Mouse (Mus musculus) cerebral cortex, adult 2 months (tissue): ENCODE measurements around the gene Ndufc2.

Experiments used
- WGBS: fragments of 180-500 bp; shearing (Covaris S2); methylation state at CpG from one replicate; pipeline ENCODE4 v1.1.7; 2018; 5-methylcytosine and 5-hydroxymethylcytosine counted together

The Ndufc2 gene

DNA sequence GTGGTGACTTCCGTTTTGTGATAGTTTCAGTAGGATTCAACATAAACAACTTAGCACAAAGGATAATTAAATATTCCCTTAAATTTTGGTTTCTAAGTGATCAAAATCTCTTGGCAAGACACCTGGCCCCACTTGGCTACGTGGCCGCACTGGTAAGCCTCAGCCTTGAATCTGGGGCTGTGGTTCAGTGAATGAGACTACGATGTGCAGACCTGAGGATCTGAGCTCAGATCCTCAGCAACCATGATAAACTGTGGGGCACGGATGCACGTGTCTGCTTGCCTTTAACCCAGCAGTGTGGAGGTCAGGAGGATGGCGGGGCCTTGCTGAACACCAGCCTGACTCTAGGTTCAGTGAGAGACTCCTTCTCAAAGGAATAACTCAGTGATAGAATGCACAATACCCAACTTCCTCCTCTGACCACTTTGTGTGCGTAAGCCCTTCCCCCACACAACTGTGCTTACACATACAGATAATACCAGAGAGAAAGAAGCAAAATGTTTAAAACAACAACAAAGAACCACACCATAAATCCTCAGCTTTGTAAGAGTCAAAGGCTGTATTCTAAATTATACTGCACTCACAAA is 12.1 kb upstream of the Ndufc2 start:
- 77% methylated on average over 8 of the region's 8 CpGs for WGBS

DNA sequence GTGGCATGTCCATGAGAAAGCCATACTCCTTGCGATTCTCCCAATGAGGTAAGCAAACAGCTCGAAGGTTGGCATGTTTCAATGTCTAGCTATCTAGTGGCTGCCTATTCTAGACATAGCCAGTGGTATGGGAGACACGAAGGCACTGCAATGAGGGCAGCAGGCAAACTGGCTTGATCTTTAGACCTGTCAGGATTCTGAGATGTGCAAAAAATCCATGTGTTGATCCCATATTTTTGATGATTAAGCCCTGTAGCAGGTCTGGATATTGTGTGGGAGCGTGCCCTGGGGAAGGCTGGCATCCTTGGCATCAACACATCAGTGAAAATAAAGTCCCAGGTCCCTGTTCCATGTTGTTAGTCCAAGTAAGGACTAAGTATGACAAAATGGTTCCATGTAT is 11.3 kb upstream of the Ndufc2 start:
- 93% methylated on average over 4 of the region's 4 CpGs for WGBS

DNA sequence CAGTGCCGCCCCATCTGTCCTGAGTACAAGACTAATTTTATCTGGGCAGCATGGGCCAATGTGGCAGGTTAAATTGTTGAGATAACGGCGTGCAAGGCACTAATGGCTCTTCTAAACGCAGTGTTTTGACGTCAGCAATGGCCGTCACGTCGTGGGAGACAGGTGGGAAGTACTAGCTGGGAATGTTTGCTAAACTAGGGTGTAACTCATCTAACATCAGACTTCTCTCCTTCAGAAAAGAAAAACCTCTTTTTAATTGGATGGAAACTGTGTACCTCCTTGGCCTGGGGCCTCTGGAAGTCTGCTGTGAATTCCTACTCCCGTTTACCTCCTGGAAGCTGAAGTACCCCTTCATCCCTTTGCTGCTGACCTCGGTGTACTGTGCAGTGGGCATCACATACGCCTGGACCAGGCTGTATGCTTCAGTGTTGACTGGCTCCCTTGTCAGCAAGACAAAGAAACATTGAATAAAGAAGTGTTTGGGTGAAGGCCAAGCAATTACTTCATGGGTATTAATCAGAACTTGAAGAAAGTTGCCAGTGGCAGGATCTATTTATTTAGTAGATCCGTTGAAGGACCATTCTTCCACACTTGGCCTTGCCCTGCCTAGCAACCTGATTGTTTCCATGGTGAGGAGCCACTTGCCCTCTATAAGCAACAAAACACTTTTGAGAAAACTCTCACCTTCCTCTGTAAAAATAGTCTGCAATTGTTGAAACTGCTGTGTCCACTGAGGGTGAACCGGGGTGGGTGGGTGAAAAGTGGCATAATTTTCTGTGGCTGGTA is 8.3 kb upstream of the Ndufc2 start:
- 63% methylated on average over 13 of the region's 13 CpGs for WGBS

DNA sequence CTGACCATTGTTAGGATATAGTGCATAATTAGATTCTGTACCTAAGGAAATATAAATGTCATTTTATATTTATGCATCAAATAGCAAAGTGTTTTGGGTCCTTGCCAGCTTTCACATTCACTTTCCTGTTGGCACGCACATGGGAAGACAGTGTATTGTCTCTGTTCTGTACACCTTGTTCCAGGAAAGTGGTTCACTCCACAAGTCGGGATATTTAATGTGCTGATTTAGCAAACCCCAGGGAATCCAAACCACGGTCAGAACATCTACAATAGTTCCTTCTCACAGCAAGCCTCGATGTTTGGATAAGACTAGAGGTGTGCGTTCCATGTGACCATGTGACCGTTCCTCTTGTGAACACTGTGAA is 7.7 kb upstream of the Ndufc2 start:
- whole genome bisulfite sequencing = 61% methylated on average over 6 of the region's 6 CpGs

DNA sequence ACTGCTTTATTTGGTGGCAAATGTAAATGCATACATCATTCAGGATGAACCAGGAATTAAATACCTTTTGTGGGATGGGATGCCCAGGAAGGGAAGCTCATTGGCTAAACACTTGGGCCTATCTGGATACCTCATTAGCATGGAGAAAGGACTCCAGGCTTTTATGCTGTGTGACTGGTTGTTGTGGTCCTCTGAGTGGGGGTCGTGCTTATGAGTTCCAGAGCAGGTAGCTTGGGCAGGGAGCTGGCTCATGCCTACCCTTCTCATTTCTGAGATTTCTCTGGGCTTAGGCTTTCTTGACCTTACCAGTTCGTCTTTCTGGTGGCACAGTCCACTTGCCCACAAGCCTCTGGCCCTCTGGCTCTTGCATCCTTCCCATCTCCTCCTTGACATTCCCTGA is 5.4 kb upstream of the Ndufc2 start:
- 79% methylated on average over 2 of the region's 2 CpGs for WGBS

DNA sequence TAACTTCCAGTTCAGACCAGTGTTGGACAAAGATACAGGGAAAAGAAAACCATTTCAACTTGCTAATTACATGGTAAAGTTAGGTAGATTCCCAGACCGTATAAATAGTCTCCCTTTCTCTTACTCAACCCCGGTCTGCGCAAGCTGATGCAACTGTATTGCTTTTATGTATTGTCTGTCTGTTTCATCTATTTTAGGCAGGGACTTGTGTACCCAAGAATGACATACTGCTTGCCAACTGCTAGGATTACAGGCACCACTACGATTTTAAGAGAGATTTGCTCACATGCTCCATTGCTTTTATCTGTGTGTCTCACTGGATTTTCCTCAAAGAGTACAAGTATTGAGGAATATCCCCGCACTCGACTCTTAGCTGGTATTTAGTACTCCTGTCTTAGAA is 860 bp upstream of the Ndufc2 start:
- 69% methylated on average over 6 of the region's 6 CpGs for WGBS

DNA sequence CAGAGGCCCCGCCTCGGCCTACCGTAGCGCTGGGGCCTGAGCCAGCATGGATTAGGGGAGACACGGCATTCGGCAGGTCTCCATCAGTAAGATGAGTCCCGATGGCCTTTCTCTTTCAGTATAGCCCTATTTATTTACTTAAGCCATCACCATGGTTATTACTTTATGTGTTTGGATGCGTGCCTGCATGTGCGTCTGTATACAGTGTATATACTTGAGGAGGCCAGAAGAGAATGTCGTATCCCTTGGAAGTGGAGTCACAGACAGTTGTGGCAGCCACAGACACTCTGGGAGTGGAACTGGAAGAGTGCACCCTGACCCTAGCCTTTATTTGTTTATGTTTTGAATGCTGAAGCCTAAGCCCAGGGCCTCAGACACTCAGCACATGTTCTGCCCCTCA is 7.3 kb downstream of the Ndufc2 start:
- WGBS = 74% methylated on average over 10 of the region's 10 CpGs

DNA sequence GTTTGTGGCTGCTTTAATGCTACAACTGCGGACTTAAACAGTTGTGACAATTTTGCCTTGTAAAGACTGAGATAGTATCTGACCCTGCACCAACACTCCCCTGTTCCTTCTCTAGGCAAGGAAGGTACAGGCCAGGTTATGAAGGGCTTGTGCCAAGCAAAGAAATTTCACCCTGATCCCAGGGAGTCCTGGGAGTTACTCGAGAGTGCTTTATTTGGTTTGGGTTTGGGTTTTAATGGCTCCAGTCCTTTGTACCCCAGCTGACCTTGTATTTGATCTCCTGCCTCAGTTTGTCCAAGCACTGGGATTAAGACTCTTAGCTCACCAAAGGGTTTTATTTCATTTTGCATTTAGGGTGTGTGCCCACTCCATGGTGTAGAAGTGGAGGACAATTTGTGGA is 11.3 kb downstream of the Ndufc2 start:
- 94% methylated on average over 2 of the region's 2 CpGs for WGBS

DNA sequence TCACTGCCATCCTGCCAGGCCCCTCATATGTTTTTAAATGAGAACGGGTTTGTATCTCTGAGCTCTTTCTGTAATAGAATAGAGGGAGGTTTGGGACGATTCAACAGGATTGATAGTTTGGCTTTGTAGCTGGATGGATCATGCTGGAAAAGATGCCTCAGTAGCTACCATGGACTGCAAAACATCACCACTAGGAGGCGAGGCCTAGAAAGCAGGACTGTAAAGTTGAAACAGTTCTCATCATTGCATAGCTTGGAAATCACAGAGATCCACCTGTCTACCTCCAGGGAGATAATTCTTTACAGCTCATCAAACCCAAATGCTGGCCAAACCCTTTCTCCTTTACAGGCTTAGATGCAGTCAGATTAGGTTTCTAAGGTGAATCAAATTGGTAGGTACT is 11.8 kb downstream of the Ndufc2 start:
- 77% methylated on average over 3 of the region's 3 CpGs for WGBS

DNA sequence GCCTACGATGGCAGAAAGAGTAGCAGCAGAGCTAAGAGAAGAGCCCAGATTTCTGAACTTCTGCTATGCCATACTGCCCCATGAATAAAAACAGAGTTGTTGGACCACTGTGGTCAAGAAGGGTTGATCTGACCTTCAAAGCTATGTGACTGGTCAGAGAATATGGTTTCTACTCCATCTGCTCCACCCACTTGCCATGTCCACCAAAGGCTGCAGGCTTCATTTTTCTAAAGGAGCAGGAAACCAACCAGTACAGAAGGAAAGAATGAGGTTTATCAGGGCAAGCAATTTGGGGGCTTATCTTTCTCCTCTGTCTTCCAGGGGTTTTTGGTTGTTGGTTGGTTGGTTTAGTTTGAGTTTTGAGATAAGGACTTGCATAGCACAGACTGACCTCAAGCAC is 14.2 kb downstream of the Ndufc2 start:
- WGBS = 88% methylated on average over 1 of the region's 1 CpGs

DNA sequence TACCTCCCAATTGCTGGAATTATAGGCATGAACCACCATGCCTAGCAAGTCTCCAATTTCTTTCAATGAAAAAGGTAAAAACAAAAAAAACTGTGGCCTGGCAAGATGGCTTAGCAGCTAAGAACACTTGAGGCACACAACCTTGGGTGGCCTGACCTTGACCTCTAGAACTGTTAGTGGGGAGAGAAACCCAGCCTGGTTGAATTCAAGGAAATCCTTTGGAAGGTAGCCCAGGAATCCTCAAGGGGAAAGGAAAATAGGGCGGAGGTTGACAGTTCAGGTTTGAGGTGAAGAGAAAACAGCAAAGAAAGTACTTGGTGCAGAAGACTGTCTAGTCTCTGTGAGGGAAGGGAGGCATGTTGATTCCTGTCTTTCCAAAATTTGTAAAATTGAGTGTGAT is 14.6 kb downstream of the Ndufc2 start:
- 73% methylated on average over 1 of the region's 1 CpGs for WGBS

DNA sequence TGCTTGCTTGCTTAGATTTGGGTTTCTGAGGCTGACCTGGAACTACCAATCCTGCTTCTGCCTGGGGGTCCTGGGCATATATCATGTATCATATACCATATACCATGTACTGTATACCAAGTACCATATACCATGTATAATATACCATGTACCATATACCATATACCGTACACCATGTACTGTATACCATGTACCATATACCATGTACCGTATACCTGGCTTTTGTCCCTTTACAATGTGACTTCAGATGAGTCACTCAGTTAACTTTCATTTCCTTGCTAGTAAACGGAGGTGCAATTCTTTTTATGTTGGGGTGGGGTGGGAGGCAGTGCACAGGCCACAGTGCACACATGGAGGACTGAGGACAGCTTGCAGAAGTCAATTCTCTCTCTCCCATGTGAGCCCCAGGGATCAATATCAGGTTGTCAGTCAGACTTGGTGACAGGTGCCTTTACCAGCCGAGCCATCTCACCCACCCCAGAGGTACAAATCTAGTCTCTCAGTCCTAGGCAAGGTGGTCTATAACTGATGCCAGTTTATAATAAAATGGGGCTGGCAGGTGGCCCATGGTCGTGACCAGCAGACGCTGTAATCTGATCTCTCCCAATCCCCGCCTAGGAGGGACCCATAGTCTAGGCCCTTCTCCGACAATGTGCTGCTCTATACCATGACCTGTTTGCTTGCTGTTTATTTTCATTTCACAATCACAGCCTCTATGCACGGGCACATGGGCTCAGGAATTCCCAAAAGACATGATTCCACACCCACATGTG is 15.3 kb downstream of the Ndufc2 start:
- WGBS = 66% methylated on average over 9 of the region's 9 CpGs

DNA sequence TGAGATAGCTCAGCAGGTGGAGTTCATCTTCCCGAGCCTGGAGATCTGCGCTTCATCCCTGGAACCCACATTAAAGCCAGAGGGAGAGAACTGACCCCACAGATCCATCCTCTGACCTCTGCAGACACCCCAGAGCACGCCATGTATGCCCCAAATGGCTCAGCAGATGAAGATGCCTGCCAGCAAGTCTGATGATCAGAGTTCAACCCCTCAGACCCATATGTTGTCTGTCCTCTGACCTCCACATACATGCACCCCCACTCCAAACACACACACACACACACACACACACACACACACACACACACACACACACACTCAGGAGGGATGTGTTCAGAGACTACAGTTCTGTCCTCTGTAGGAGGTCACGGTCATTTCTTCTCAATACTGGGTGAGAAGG is 16.7 kb downstream of the Ndufc2 start:
- WGBS = 87% methylated on average over 4 of the region's 4 CpGs

DNA sequence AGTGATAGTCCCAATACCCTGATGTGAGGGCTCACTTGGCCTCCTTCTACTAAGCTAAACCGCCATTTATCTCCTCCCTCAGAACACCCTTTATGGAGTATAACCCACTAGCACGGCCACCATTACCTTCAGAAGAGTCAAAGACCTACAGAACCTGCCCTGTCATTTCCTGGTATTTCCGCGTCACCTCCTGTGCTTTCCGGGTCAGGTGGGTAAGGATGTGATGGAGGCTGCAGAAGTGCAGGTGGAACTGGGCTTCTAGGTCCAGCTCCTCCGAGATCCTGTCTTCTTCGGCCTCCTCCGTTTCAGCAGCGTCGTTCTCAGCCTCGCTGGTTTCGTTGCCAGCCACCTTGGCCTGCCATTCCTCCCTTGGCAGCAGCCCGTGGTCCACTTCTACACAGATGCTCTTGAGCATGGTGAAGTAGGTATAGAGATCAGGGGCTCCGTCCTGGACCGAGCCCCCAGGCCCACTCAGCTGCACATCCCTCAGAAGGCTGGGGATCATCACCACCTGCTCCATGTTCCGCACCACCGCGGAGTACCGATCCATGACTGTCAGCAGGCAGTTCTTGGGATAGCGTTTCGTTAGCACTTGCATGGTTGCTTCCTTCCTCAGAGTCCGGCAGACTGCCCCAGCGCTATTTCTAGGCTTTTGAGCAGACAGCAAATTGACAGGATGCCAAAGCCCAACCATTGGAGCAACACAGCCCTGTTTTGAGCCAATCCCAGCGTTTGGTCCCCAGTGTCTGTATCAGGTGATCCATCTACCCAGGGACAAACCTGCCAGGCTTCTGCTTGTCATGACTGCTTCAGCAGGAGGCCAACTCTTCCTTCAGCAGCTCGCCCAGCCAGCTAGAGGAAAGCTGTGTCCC is 17.3 kb downstream of the Ndufc2 start, which contains the start of gene Thrsp:
TSS of gene Thrsp (minus strand) at position 825 of the 872 bp plus-strand sequence.
- WGBS = 53% methylated on average over 25 of the region's 25 CpGs

DNA sequence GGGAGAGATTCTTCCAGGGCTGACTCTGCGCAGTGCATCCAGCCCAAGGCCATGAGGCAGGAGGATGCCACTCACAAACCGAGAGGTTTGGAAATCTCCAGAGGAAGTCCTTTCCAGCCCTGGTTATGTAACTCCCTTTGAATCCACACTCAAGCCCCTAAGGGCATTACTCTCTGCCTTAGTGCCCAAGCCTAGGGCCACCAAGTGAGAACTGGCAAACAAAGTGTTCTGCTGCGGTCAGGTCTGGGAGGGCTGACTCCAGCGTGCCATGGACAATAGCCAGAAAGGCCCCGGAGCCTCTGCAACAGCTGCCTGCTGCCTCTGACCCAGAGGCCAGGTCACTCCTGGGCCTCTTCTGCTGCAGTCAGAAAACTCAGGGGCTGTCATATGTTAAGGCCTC is 18.9 kb downstream of the Ndufc2 start:
- WGBS = 70% methylated on average over 5 of the region's 5 CpGs

DNA sequence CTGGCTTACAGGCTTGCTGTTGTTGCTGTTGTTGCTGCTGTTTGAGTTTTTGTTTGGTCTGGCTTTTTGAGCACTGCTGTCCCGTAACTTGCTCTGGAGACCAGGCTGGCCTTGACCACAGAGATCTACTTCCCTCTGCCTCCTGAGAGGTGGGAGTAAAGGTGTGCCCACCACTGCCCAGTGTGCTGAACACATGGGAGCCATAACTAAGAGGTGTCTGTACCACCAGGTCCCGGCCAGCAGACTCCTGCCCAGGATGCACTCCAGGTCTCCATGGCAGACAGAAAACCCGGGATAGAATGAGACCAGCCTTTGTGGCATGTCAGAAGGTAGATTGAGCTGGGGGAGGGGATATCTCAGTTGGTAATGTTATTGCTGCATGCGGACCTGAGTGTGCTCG is 19.4 kb downstream of the Ndufc2 start:
- 89% methylated on average over 5 of the region's 5 CpGs for WGBS

DNA sequence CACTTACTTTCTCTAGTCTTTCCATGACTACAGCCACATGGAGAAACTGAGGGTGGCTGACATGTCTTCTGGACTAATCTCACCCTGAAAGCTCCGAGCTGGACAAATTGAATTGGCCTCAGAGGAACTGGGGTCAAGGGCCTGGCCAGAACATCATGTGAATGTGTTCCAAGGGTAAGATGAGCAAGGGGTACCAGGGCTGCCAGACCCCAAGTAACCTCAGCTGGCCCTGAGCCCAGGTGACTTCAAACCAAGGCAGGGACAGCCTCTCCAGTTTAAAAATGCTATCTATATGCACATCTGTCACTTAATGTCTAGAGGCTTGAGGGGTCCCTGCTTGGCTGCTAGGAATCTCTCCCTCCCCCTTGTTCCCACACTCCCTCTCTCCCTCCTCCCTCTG is 20.6 kb downstream of the Ndufc2 start:
- WGBS = 72% methylated on average over 1 of the region's 1 CpGs

DNA sequence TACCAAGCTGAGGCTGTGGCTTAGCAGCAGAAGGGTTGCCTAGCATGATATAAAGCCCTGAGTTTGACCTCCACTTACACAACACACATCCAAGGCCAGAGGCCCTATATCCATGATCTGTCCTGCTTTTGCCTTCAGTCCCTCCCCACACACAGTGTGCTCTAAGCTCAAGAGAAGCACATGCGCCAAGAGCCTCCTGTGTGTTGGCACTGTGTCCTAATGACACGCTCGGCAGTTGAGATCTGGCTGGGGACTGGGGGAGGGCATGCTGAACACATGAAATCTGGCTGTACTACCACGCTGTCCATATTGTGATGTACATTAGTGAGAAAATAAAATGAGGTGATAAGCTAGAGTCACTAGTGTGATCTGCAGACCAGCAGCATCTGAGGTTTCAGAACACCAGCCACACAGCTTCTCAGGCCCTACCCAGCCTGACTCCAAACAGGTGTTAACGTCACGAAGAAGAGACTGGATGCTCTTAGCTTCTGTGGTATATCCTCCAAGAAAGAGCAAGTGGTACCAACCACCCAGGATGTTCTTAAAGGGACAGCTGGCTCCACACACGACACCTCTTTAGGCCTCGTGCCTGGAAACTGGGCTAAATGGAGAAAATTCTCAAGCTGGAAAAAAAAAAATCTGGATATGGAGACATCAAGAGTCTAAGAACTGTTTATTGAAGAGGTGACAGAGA is 21.3 kb downstream of the Ndufc2 start:
- WGBS = 57% methylated on average over 8 of the region's 8 CpGs

DNA sequence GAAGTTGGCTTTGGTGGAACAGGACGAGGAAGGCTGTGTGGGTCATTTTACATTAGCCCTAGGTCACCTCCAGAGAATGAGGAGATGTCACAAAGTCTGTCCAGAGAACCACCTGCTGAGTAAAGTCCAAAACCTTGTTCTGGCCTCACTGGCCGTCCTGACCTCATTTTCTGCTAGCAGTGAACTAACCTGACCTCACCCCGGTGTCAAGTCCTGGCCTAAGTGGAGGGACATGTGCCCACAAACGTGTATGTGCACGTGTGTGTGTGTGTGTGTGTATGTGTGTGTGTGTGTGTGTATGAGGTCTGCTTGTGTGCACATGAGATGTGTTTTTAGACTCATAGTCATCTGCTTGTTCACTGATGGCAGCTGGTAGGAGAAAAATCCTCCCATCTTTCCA is 24.0 kb downstream of the Ndufc2 start:
- 75% methylated on average over 5 of the region's 5 CpGs for WGBS

DNA sequence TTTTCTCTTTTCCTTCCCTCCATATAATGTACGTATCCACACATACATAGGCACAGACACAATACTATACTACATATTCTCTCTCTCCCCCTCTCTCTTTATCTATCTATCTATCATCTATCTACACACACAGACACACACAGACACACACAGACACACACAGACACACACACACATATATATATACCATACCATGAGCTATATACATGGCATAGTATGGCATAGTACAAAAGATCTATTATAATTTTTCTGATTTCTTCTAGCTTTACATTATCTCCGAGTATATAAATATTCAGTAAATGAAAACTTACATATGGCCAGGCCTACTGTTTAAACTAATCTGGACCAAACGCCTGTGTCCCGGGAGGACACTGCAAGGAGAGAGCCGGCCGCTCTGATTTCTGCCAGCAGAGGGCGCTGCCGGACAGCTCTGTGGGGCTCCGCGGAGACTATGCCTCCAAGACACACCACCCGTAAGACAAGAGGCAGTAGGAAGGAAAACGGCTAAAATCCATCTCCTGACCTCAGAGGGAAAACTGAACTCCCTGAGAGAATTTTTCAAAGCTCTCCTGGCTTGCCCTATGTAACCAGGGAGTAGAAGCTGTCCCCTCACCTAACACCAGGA is 24.9 kb downstream of the Ndufc2 start:
- 8% methylated on average over 12 of the region's 12 CpGs for WGBS

DNA sequence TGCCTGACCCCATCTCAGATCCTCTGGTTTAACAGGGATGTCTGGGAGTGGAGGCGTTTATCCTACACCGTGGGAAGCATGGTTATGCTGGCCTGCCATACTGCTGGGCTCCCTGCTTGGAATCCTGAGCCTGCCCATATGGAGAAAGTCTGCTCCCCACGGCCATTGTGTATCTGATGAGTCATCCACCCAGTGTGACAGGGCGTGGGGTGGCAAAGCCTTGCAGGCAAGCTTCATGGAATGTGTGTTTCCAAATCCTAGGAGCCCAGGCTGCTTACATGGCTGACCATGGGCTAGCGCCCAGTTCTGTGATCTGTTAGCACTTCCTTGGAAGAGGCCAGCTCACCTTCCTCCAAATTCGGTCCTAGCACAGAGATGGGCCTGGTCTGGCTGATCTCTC is 26.8 kb downstream of the Ndufc2 start:
- WGBS = 52% methylated on average over 6 of the region's 6 CpGs
